ENCODE assay signal across 8 mouse cellular contexts in genomic region chr10:62866035-62866791, GRCm38 (mm10). TPM values are rescaled to one million over a fixed set of nuclear protein-coding genes. Genes with fewer than 3 reads are reported as not detected.
DNase-seq lines count a peak whose midpoint lies in the region; ATAC-seq and TF ChIP-seq lines count a peak whose summit lies in the region.

No protein-coding gene starts in this region.

- DNase-seq in kidney, adult 18-20 months = peak; percentile 11
- DNase-seq in kidney, adult 8-10 months = no peak
- no peak for DNase-seq in embryonic facial prominence, embryonic 11.5 days (ENCODE audit: low spot score)
- DNase-seq in spleen, postnatal 10 days (ENCODE audit: low spot score in 2 of 2) = no peak

- no peak for ATAC-seq in embryonic facial prominence, embryonic 11.5 days (replicated peaks; ENCODE audit: insufficient number of reproducible peaks, low FRiP score, low TSS enrichment, low read depth)
- no peak for ATAC-seq in heart, embryonic 11.5 days (replicated peaks; ENCODE audit: insufficient number of reproducible peaks, low FRiP score, low TSS enrichment)
- no peak; the same call in 1 of the 2 replicates for ATAC-seq in kidney, embryonic 16.5 days (ENCODE audit: low FRiP score, low TSS enrichment)
- no peak for ATAC-seq in liver, embryonic 15.5 days (ENCODE audit: insufficient read depth)

- no peaks in the 10 kb centered on the region for H3K36me3 ChIP-seq in embryonic facial prominence, embryonic 11.5 days (replicated peaks; ENCODE audit: control insufficient read depth, insufficient read depth, low read depth, low read length)
- H3K36me3 ChIP-seq in heart, embryonic 11.5 days (ENCODE audit: control insufficient read depth, insufficient read depth, low read length) = no peaks in the 10 kb centered on the region
- peaks cover 4% of the 10 kb centered on the region; the same call in 1 of the 2 replicates for H3K36me3 ChIP-seq in kidney, embryonic 16.5 days (ENCODE audit: insufficient read depth, low read length)
- no peaks in the 10 kb centered on the region for H3K36me3 ChIP-seq in liver, embryonic 15.5 days (replicated peaks)

- H3K9ac ChIP-seq in embryonic facial prominence, embryonic 11.5 days (replicated peaks; ENCODE audit: low read length) = peak overlapping the region; percentile 38
- peak overlapping the region; percentile 75 for H3K9ac ChIP-seq in heart, embryonic 11.5 days (ENCODE audit: low read depth, low read length)
- peak overlapping the region; percentile 82; the same call in 1 of the 2 replicates for H3K9ac ChIP-seq in kidney, embryonic 16.5 days (replicated peaks; ENCODE audit: low read length)
- H3K9ac ChIP-seq in liver, embryonic 15.5 days = no peak overlapping the region

- H3K9me3 ChIP-seq in embryonic facial prominence, embryonic 11.5 days (replicated peaks; ENCODE audit: control insufficient read depth, low read length) = no peaks in the 10 kb centered on the region
- H3K9me3 ChIP-seq in heart, embryonic 11.5 days (replicated peaks; ENCODE audit: control insufficient read depth, low read length) = no peaks in the 10 kb centered on the region
- 0 out of 2 replicates have a peak, but pooled peaks cover 3% of the 10 kb centered on the region for H3K9me3 ChIP-seq in kidney, embryonic 16.5 days (ENCODE audit: low read length)
- H3K9me3 ChIP-seq in liver, embryonic 15.5 days (replicated peaks) = no peaks in the 10 kb centered on the region

- no peaks in the 10 kb centered on the region for H3K4me1 ChIP-seq in embryonic facial prominence, embryonic 11.5 days (ENCODE audit: control insufficient read depth, insufficient read depth, low read length)
- peaks cover 10% of the 10 kb centered on the region for H3K4me1 ChIP-seq in heart, embryonic 11.5 days (ENCODE audit: control insufficient read depth, insufficient read depth, low read length)
- peaks cover 10% of the 10 kb centered on the region for H3K4me1 ChIP-seq in kidney, embryonic 16.5 days (ENCODE audit: insufficient read depth, low read length)
- peaks cover 9% of the 10 kb centered on the region for H3K4me1 ChIP-seq in liver, embryonic 15.5 days (replicated peaks)
- peaks cover 13% of the 10 kb centered on the region for H3K4me1 ChIP-seq in olfactory bulb, adult 2 months (ENCODE audit: control insufficient read depth, insufficient read depth, low read length)

- H3K27ac ChIP-seq in embryonic facial prominence, embryonic 11.5 days (replicated peaks; ENCODE audit: low read depth, low read length) = no peak overlapping the region
- H3K27ac ChIP-seq in heart, embryonic 11.5 days (ENCODE audit: low read depth, low read length) = peak overlapping the region; percentile 94
- H3K27ac ChIP-seq in kidney, embryonic 16.5 days (ENCODE audit: low read length) = no peak overlapping the region
- H3K27ac ChIP-seq in liver, embryonic 15.5 days (replicated peaks) = no peak overlapping the region
- H3K27ac ChIP-seq in olfactory bulb, adult 2 months (ENCODE audit: insufficient read depth, low read depth, low read length) = peak overlapping the region; percentile 96

- no peaks in the 10 kb centered on the region for H3K27me3 ChIP-seq in embryonic facial prominence, embryonic 11.5 days (ENCODE audit: control insufficient read depth, insufficient read depth, low read length)
- no peaks in the 10 kb centered on the region for H3K27me3 ChIP-seq in heart, embryonic 11.5 days (ENCODE audit: control insufficient read depth, insufficient read depth, low read length)
- H3K27me3 ChIP-seq in kidney, embryonic 16.5 days (ENCODE audit: insufficient read depth, low read length) = no peaks in the 10 kb centered on the region
- peaks cover 6% of the 10 kb centered on the region for H3K27me3 ChIP-seq in liver, embryonic 15.5 days

- H3K4me2 ChIP-seq in embryonic facial prominence, embryonic 11.5 days (ENCODE audit: low read depth, low read length) = peak overlapping the region; percentile 85
- H3K4me2 ChIP-seq in heart, embryonic 11.5 days = peak overlapping the region; percentile 87
- H3K4me2 ChIP-seq in kidney, embryonic 16.5 days (replicated peaks; ENCODE audit: low read depth, low read length) = peak overlapping the region; percentile 82
- peak overlapping the region; percentile 73 for H3K4me2 ChIP-seq in liver, embryonic 15.5 days

- peak overlapping the region; percentile 42 for H3K4me3 ChIP-seq in embryonic facial prominence, embryonic 11.5 days (ENCODE audit: low read depth, low read length)
- H3K4me3 ChIP-seq in heart, embryonic 11.5 days (ENCODE audit: low read depth, low read length) = peak overlapping the region; percentile 53
- H3K4me3 ChIP-seq in kidney, embryonic 16.5 days (ENCODE audit: low read length) = peak overlapping the region; percentile 55
- no peak overlapping the region; the same call in 1 of the 2 replicates for H3K4me3 ChIP-seq in liver, embryonic 15.5 days (replicated peaks)
- peak overlapping the region; percentile 73 for H3K4me3 ChIP-seq in olfactory bulb, adult 2 months (ENCODE audit: insufficient read depth, low read depth, low read length)

- TF ChIP-seq CTCF in olfactory bulb, adult 2 months (IDR thresholded peaks at IDR 0.05; ENCODE audit: insufficient read depth, low read depth, low read length) = no peak

- WGBS in embryonic facial prominence, embryonic 11.5 days = 16% methylated on average over 11 of the region's 11 CpGs
- 23% methylated on average over 11 of the region's 11 CpGs for WGBS in heart, embryonic 11.5 days (ENCODE audit: insufficient replicate concordance)
- WGBS in kidney, embryonic 16.5 days = 36% methylated on average over 11 of the region's 11 CpGs
- 40% methylated on average over 11 of the region's 11 CpGs for WGBS in liver, embryonic 15.5 days (ENCODE audit: insufficient replicate concordance)
- WGBS in olfactory bulb, adult 2 months = 13% methylated on average over 11 of the region's 11 CpGs

- TF ChIP-seq POLR2A in olfactory bulb, adult 2 months (IDR thresholded peaks at IDR 0.05; ENCODE audit: insufficient read depth, low read depth, low read length) = 0 out of 2 replicates have a peak, but pooled peaks have one; percentile 26

RNA-seq across cellular contexts. Expression of gene Tet1, which starts 42.6 kb away (rescaled TPM):
- 27.4 and 30.3 TPM in 2 replicates for polyA plus RNA-seq in embryonic facial prominence, embryonic 11.5 days (2014; fragmentation: Nextera tagmentation; extraction: Ambion mirVana)
- polyA plus RNA-seq in heart, embryonic 11.5 days (2014; fragmentation: Nextera tagmentation; extraction: Ambion mirVana) = 25.9 and 32.6 TPM in 2 replicates
- polyA plus RNA-seq in kidney, embryonic 16.5 days (2015; fragmentation: Nextera tagmentation; extraction: Ambion mirVana) = 23.4 and 28.4 TPM in 2 replicates
- polyA plus RNA-seq in liver, embryonic 15.5 days (2015; fragmentation: Nextera tagmentation; extraction: Ambion mirVana) = 1.6 and 2.3 TPM in 2 replicates
- not detected in 2 replicates for polyA plus RNA-seq in olfactory bulb, adult 2 months (2012; ENCODE audit: insufficient read depth, insufficient read length, low replicate concordance, missing spikeins)

RNA-seq across cellular contexts. Expression of gene Slc25a16, which starts 54.2 kb away (rescaled TPM):
- polyA plus RNA-seq in embryonic facial prominence, embryonic 11.5 days (2014; fragmentation: Nextera tagmentation; extraction: Ambion mirVana) = 9.4 and 10.7 TPM in 2 replicates
- polyA plus RNA-seq in heart, embryonic 11.5 days (2014; fragmentation: Nextera tagmentation; extraction: Ambion mirVana) = 12.0 and 12.7 TPM in 2 replicates
- polyA plus RNA-seq in kidney, embryonic 16.5 days (2015; fragmentation: Nextera tagmentation; extraction: Ambion mirVana) = 19.0 and 19.4 TPM in 2 replicates
- polyA plus RNA-seq in liver, embryonic 15.5 days (2015; fragmentation: Nextera tagmentation; extraction: Ambion mirVana) = 7.8 and 8.1 TPM in 2 replicates
- polyA plus RNA-seq in olfactory bulb, adult 2 months (2012; ENCODE audit: insufficient read depth, insufficient read length, low replicate concordance, missing spikeins) = not detected in 2 replicates

Comparison
In these comparisons a context has a peak if more than half of its experiments do, and no peak if none do; other contexts are left out.
1. H3K27ac ChIP-seq: peak in heart, embryonic 11.5 days (single experiment) and olfactory bulb, adult 2 months (single experiment); none in embryonic facial prominence, embryonic 11.5 days (single experiment), kidney, embryonic 16.5 days (single experiment) and liver, embryonic 15.5 days (single experiment).
2. Peak in every context shown above with its lines, with median percentiles within 50 percentile points of each other: H3K4me2 ChIP-seq.